Mouse (Mus musculus): ENCODE results near the gene Togaram2. TPM values are rescaled to one million over a fixed set of nuclear protein-coding genes. Genes with fewer than 3 reads are reported as not detected.

The Togaram2 gene
- polyA plus RNA-seq, 1 experiment from 2014 or later: 0.93 TPM

GRCm38 (mm10) chr17:71669511-71669910 lies 3.5 kb upstream of the Togaram2 start:
- no peaks in the 10 kb centered on the region for H3K9me3 ChIP-seq (ENCODE audit: control insufficient read depth, low read length)
- no peaks in the 10 kb centered on the region for H3K27me3 ChIP-seq (replicated peaks; ENCODE audit: control insufficient read depth, insufficient read depth, low read length)
- H3K4me1 ChIP-seq (ENCODE audit: control insufficient read depth, insufficient read depth, low read length): no peaks in the 10 kb centered on the region
- no peak for DNase-seq (ENCODE audit: low spot score)
- H3K27ac ChIP-seq (replicated peaks; ENCODE audit: low read depth, low read length): no peak overlapping the region
- no peak overlapping the region for H3K9ac ChIP-seq (ENCODE audit: low read depth, low read length)
- H3K4me2 ChIP-seq (ENCODE audit: low read depth, low read length): no peak overlapping the region
- ATAC-seq (ENCODE audit: low read depth): no peak
- H3K4me3 ChIP-seq (ENCODE audit: low read depth, low read length): no peak overlapping the region
- H3K36me3 ChIP-seq (ENCODE audit: control insufficient read depth, insufficient read depth, low read length): no peaks in the 10 kb centered on the region
- WGBS: 76% methylated on average over 5 of the region's 5 CpGs

GRCm38 (mm10) chr17:71671840-71672546 lies 1.1 kb upstream of the Togaram2 start:
- WGBS: 50% methylated on average over 17 of the region's 17 CpGs
- Histone ChIP-seq H3K27me3 (replicated peaks; ENCODE audit: control insufficient read depth, insufficient read depth, low read length) (no peaks in the 10 kb centered on the region), H3K36me3 (ENCODE audit: control insufficient read depth, insufficient read depth, low read length) (no peaks in the 10 kb centered on the region), H3K4me1 (ENCODE audit: control insufficient read depth, insufficient read depth, low read length) (no peaks in the 10 kb centered on the region), H3K27ac (replicated peaks; ENCODE audit: low read depth, low read length) (no peak overlapping the region), H3K4me2 (ENCODE audit: low read depth, low read length) (no peak overlapping the region), H3K4me3 (ENCODE audit: low read depth, low read length) (no peak overlapping the region), H3K9ac (ENCODE audit: low read depth, low read length) (no peak overlapping the region), H3K9me3 (ENCODE audit: control insufficient read depth, low read length) (no peaks in the 10 kb centered on the region)
- DNase-seq (ENCODE audit: low spot score) (no peak), ATAC-seq (ENCODE audit: low read depth) (no peak)

- peak; percentile 44 for DNase-seq (ENCODE audit: low spot score)
- no peaks in the 10 kb centered on the region for H3K27me3 ChIP-seq (replicated peaks; ENCODE audit: control insufficient read depth, insufficient read depth, low read length)
- no peaks in the 10 kb centered on the region for H3K4me1 ChIP-seq (ENCODE audit: control insufficient read depth, insufficient read depth, low read length)
- 60% methylated on average over 9 of the region's 9 CpGs for WGBS
- H3K9ac ChIP-seq (ENCODE audit: low read depth, low read length): no peak overlapping the region
- no peak overlapping the region for H3K4me3 ChIP-seq (ENCODE audit: low read depth, low read length)
- no peaks in the 10 kb centered on the region for H3K9me3 ChIP-seq (ENCODE audit: control insufficient read depth, low read length)
- H3K4me2 ChIP-seq (ENCODE audit: low read depth, low read length): no peak overlapping the region
- no peak overlapping the region for H3K27ac ChIP-seq (replicated peaks; ENCODE audit: low read depth, low read length)
- H3K36me3 ChIP-seq (ENCODE audit: control insufficient read depth, insufficient read depth, low read length): no peaks in the 10 kb centered on the region
- ATAC-seq (ENCODE audit: low read depth): no peak; the same call in 1 of the 2 replicates
Observed at GRCm38 (mm10) chr17:71673936-71674335, 875 bp downstream of the Togaram2 start.

GRCm38 (mm10) chr17:71674886-71675285 lies 1.8 kb downstream of the Togaram2 start:
- ATAC-seq (ENCODE audit: low read depth) (no peak), DNase-seq (ENCODE audit: low spot score) (no peak)
- no peak overlapping the region for H3K27ac ChIP-seq (replicated peaks; ENCODE audit: low read depth, low read length)
- H3K36me3 ChIP-seq (ENCODE audit: control insufficient read depth, insufficient read depth, low read length): no peaks in the 10 kb centered on the region
- H3K9ac ChIP-seq (ENCODE audit: low read depth, low read length): no peak overlapping the region
- H3K4me3 ChIP-seq (ENCODE audit: low read depth, low read length): no peak overlapping the region
- WGBS: 83% methylated on average over 18 of the region's 18 CpGs
- H3K4me1 ChIP-seq (ENCODE audit: control insufficient read depth, insufficient read depth, low read length): no peaks in the 10 kb centered on the region
- H3K27me3 ChIP-seq (replicated peaks; ENCODE audit: control insufficient read depth, insufficient read depth, low read length): no peaks in the 10 kb centered on the region
- no peak overlapping the region for H3K4me2 ChIP-seq (ENCODE audit: low read depth, low read length)
- no peaks in the 10 kb centered on the region for H3K9me3 ChIP-seq (ENCODE audit: control insufficient read depth, low read length)

GRCm38 (mm10) chr17:71681666-71682065 lies 8.6 kb downstream of the Togaram2 start:
- Histone ChIP-seq H3K9ac (ENCODE audit: low read depth, low read length) (no peak overlapping the region), H3K27ac (replicated peaks; ENCODE audit: low read depth, low read length) (no peak overlapping the region), H3K27me3 (replicated peaks; ENCODE audit: control insufficient read depth, insufficient read depth, low read length) (no peaks in the 10 kb centered on the region), H3K4me2 (ENCODE audit: low read depth, low read length) (no peak overlapping the region), H3K36me3 (ENCODE audit: control insufficient read depth, insufficient read depth, low read length) (no peaks in the 10 kb centered on the region), H3K9me3 (ENCODE audit: control insufficient read depth, low read length) (no peaks in the 10 kb centered on the region), H3K4me1 (ENCODE audit: control insufficient read depth, insufficient read depth, low read length) (no peaks in the 10 kb centered on the region), H3K4me3 (ENCODE audit: low read depth, low read length) (no peak overlapping the region)
- 77% methylated on average over 14 of the region's 14 CpGs for WGBS
- ATAC-seq (ENCODE audit: low read depth) (no peak), DNase-seq (ENCODE audit: low spot score) (peak; percentile 34)

GRCm38 (mm10) chr17:71682379-71682778 lies 9.3 kb downstream of the Togaram2 start:
- Histone ChIP-seq H3K27ac (replicated peaks; ENCODE audit: low read depth, low read length) (no peak overlapping the region), H3K9ac (ENCODE audit: low read depth, low read length) (no peak overlapping the region)
- no peak for ATAC-seq (ENCODE audit: low read depth)

GRCm38 (mm10) chr17:71683281-71683680 lies 10.2 kb downstream of the Togaram2 start:
- WGBS: 85% methylated on average over 6 of the region's 6 CpGs
- no peak overlapping the region for H3K9ac ChIP-seq (ENCODE audit: low read depth, low read length)
- H3K4me1 ChIP-seq (ENCODE audit: control insufficient read depth, insufficient read depth, low read length): no peaks in the 10 kb centered on the region
- no peaks in the 10 kb centered on the region for H3K27me3 ChIP-seq (replicated peaks; ENCODE audit: control insufficient read depth, insufficient read depth, low read length)
- H3K36me3 ChIP-seq (ENCODE audit: control insufficient read depth, insufficient read depth, low read length): no peaks in the 10 kb centered on the region
- H3K4me2 ChIP-seq (ENCODE audit: low read depth, low read length): no peak overlapping the region
- no peaks in the 10 kb centered on the region for H3K9me3 ChIP-seq (ENCODE audit: control insufficient read depth, low read length)
- DNase-seq (ENCODE audit: low spot score): no peak
- no peak overlapping the region for H3K4me3 ChIP-seq (ENCODE audit: low read depth, low read length)
- no peak for ATAC-seq (ENCODE audit: low read depth)
- no peak overlapping the region for H3K27ac ChIP-seq (replicated peaks; ENCODE audit: low read depth, low read length)

More at GRCm38 (mm10) chr17:71682379-71682778, 9.3 kb downstream of the Togaram2 start:
- 85% methylated on average over 4 of the region's 4 CpGs for WGBS
- Histone ChIP-seq H3K4me1 (ENCODE audit: control insufficient read depth, insufficient read depth, low read length) (no peaks in the 10 kb centered on the region), H3K36me3 (ENCODE audit: control insufficient read depth, insufficient read depth, low read length) (no peaks in the 10 kb centered on the region), H3K9me3 (ENCODE audit: control insufficient read depth, low read length) (no peaks in the 10 kb centered on the region), H3K4me3 (ENCODE audit: low read depth, low read length) (no peak overlapping the region), H3K27me3 (replicated peaks; ENCODE audit: control insufficient read depth, insufficient read depth, low read length) (no peaks in the 10 kb centered on the region), H3K4me2 (ENCODE audit: low read depth, low read length) (no peak overlapping the region)
- DNase-seq (ENCODE audit: low spot score): no peak

- DNase-seq (ENCODE audit: low spot score): peak; percentile 85
- 39% methylated on average over 5 of the region's 5 CpGs for WGBS
- no peak overlapping the region for H3K4me2 ChIP-seq (ENCODE audit: low read depth, low read length)
- no peaks in the 10 kb centered on the region for H3K9me3 ChIP-seq (ENCODE audit: control insufficient read depth, low read length)
- ATAC-seq (ENCODE audit: low read depth): peak; percentile 80
- no peaks in the 10 kb centered on the region for H3K36me3 ChIP-seq (ENCODE audit: control insufficient read depth, insufficient read depth, low read length)
- no peak overlapping the region for H3K4me3 ChIP-seq (ENCODE audit: low read depth, low read length)
- no peak overlapping the region for H3K27ac ChIP-seq (replicated peaks; ENCODE audit: low read depth, low read length)
- no peak overlapping the region for H3K9ac ChIP-seq (ENCODE audit: low read depth, low read length)
- no peaks in the 10 kb centered on the region for H3K27me3 ChIP-seq (replicated peaks; ENCODE audit: control insufficient read depth, insufficient read depth, low read length)
- H3K4me1 ChIP-seq (ENCODE audit: control insufficient read depth, insufficient read depth, low read length): no peaks in the 10 kb centered on the region
Observed at GRCm38 (mm10) chr17:71684103-71684608, 11.1 kb downstream of the Togaram2 start.

GRCm38 (mm10) chr17:71687436-71687835 lies 14.4 kb downstream of the Togaram2 start:
- no peak overlapping the region for H3K4me2 ChIP-seq (ENCODE audit: low read depth, low read length)
- 64% methylated on average over 9 of the region's 9 CpGs for WGBS
- no peaks in the 10 kb centered on the region for H3K36me3 ChIP-seq (ENCODE audit: control insufficient read depth, insufficient read depth, low read length)
- H3K4me1 ChIP-seq (ENCODE audit: control insufficient read depth, insufficient read depth, low read length): no peaks in the 10 kb centered on the region
- no peaks in the 10 kb centered on the region for H3K27me3 ChIP-seq (replicated peaks; ENCODE audit: control insufficient read depth, insufficient read depth, low read length)
- no peak overlapping the region for H3K9ac ChIP-seq (ENCODE audit: low read depth, low read length)
- no peak for ATAC-seq (ENCODE audit: low read depth)
- H3K9me3 ChIP-seq (ENCODE audit: control insufficient read depth, low read length): no peaks in the 10 kb centered on the region
- H3K27ac ChIP-seq (replicated peaks; ENCODE audit: low read depth, low read length): no peak overlapping the region
- DNase-seq (ENCODE audit: low spot score): no peak
- no peak overlapping the region for H3K4me3 ChIP-seq (ENCODE audit: low read depth, low read length)

Data from embryonic facial prominence, embryonic 14.5 days (tissue).